Mouse (Mus musculus) stomach, adult 2 months (tissue): Measurements from ENCODE around the gene Zfp983. TPM values are rescaled to one million over a fixed set of nuclear protein-coding genes. Genes with fewer than 3 reads are reported as not detected.

Experiments
- polyA plus RNA-seq: library from polyadenylated mRNA; depleted of rRNA; stranded (reverse); fragments of >200 nt; gene quantifications from 2 replicates; pipeline ENCODE4 v1.2.3, GENCODE M21; 2012; rRNA removed

Gene Zfp983
- 0.02 and 0.05 TPM in 2 replicates for polyA plus RNA-seq

GRCm38 (mm10) chr17:21650364-21650907 is at the start of gene Zfp983:
Zfp983 (plus strand) TSS chr17:21650624.

GRCm38 (mm10) chr17:21691560-21691959 is 41.1 kb downstream of the Zfp983 start, which contains the start of gene Gm10226:
Gm10226 (plus strand) TSS chr17:21691860.

GRCm38 (mm10) chr17:21707343-21707996 is 57.0 kb downstream of the Zfp983 start, which contains the start of gene Zfp760:
Zfp760 (plus strand) TSS chr17:21707741.

Other genes with a start within 250 kb of the Zfp983 start
- gene Zfp54, start 227.4 kb upstream of the Zfp983 start, polyA plus RNA-seq = not detected in 2 replicates
- 0.02 and 0.10 TPM in 2 replicates for gene Zfp51, start 200.2 kb upstream of the Zfp983 start, polyA plus RNA-seq
- gene Zfp53, start 161.6 kb upstream of the Zfp983 start, polyA plus RNA-seq = 0.86 and 0.95 TPM in 2 replicates
- 0.06 TPM in 1 of 2 replicates, not detected in the other for gene Zfp52, start 115.1 kb upstream of the Zfp983 start, polyA plus RNA-seq
- 0.06 and 0.11 TPM in 2 replicates for gene Zfp948, start 83.6 kb upstream of the Zfp983 start, polyA plus RNA-seq
- gene Gm10226, start 41.2 kb downstream of the Zfp983 start, polyA plus RNA-seq = not detected in 2 replicates
- gene Zfp760, start 57.1 kb downstream of the Zfp983 start, polyA plus RNA-seq = 0.10 and 0.11 TPM in 2 replicates
- gene Zfp229, start 80.2 kb downstream of the Zfp983 start, polyA plus RNA-seq = 0.64 and 1.1 TPM in 2 replicates
- gene Zfp820, start 195.1 kb downstream of the Zfp983 start, polyA plus RNA-seq = 0.06 TPM in 1 of 2 replicates, not detected in the other